Mouse (Mus musculus) heart, embryonic 12.5 days (tissue): ENCODE data around the gene Dock1. TPM values are rescaled to one million over a fixed set of nuclear protein-coding genes. Genes with fewer than 3 reads are reported as not detected.
A peak's percentile ranks its signal among the peaks of the same experiment; 100 is the strongest.

Experiments used
- ATAC-seq: fragments of 200-750 bp; cut with Nextera tagmentation; 2 replicates; pipeline ENCODE4 v1.8.0; 2017; ENCODE audit warnings: moderate TSS enrichment, moderate library complexity; ENCODE audit not compliant: insufficient number of reproducible peaks, low FRiP score
- H3K27ac ChIP-seq: fragments of 300-500 bp; sonication (generic); 2 replicates; pipeline ENCODE4 v1.5.1; 2016; ENCODE audit warnings: mild to moderate bottlenecking, moderate library complexity; ENCODE audit not compliant: poor library complexity, severe bottlenecking
- H3K27me3 ChIP-seq: fragments of 300-500 bp; sonication (generic); replicated peaks from 2 replicates; pipeline ENCODE4 v1.6.1; 2016; ENCODE audit warnings: mild to moderate bottlenecking, moderate library complexity
- H3K36me3 ChIP-seq: fragments of 300-500 bp; sonication (generic); 2 replicates; pipeline ENCODE4 v1.6.1; 2016; ENCODE audit warnings: mild to moderate bottlenecking, moderate library complexity
- H3K4me1 ChIP-seq: fragments of 300-500 bp; sonication (generic); replicated peaks from 2 replicates; pipeline ENCODE4 v1.6.1; 2016; ENCODE audit warnings: mild to moderate bottlenecking
- H3K4me2 ChIP-seq: fragments of 300-500 bp; sonication (generic); 2 replicates; pipeline ENCODE4 v1.6.1; 2016; ENCODE audit warnings: mild to moderate bottlenecking, moderate library complexity
- H3K4me3 ChIP-seq: fragments of 300-500 bp; sonication (generic); 2 replicates; pipeline ENCODE4 v1.5.1; 2016; ENCODE audit warnings: mild to moderate bottlenecking
- H3K9ac ChIP-seq: fragments of 300-500 bp; sonication (generic); 2 replicates; pipeline ENCODE4 v1.6.1; 2016; ENCODE audit warnings: mild to moderate bottlenecking, moderate library complexity
- H3K9me3 ChIP-seq: fragments of 300-500 bp; sonication (generic); replicated peaks from 2 replicates; pipeline ENCODE4 v1.6.1; 2016; ENCODE audit warnings: mild to moderate bottlenecking, moderate library complexity
- WGBS: fragments of 180-500 bp; shearing (Covaris S2); methylation state at CpG from one replicate; pipeline ENCODE4 v1.1.7; 2016; 5-methylcytosine and 5-hydroxymethylcytosine counted together
- polyA plus RNA-seq: library from polyadenylated mRNA; unstranded; fragments of >200 nt; fragmentation: Nextera tagmentation; extraction: Ambion mirVana; gene quantifications from 2 replicates; pipeline ENCODE4 v1.2.1, GENCODE M21; 2016

Dock1 gene
- polyA plus RNA-seq, 1 experiment from 2014 or later, result 31.9 TPM

DNA sequence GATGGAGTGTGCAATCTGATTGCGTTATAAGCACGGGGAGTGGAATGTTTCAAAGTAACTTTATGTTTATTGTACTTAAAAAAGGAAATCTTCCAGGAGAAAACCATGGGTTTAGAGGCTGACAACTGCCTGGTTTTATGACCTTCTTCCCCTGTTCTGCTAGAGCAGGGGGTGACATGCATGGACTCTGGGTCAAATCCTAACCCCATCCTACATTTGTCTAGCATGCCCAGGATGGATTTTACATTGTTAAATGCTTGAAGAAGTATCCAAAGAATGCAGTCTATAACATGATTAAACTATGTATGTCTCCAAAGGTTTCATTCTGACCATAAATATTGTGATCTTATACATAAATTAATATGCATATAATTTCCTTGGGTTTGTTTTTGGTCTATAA lies 229.0 kb downstream of the Dock1 start:
- H3K4me2 ChIP-seq, result no peak overlapping the region
- no peaks in the 10 kb centered on the region for H3K9me3 ChIP-seq
- H3K36me3 ChIP-seq, result peaks cover 7% of the 10 kb centered on the region; the same call in 1 of the 2 replicates
- no peaks in the 10 kb centered on the region for H3K27me3 ChIP-seq
- H3K9ac ChIP-seq, result no peak overlapping the region
- no peaks in the 10 kb centered on the region for H3K4me1 ChIP-seq
- H3K4me3 ChIP-seq, result no peak overlapping the region
- no peak for ATAC-seq
- WGBS, result 89% methylated on average over 2 of the region's 2 CpGs
- H3K27ac ChIP-seq, result no peak overlapping the region

GRCm38 (mm10) chr7:134901992-134902391 lies 231.5 kb downstream of the Dock1 start:
- peaks cover 7% of the 10 kb centered on the region; the same call in 1 of the 2 replicates for H3K36me3 ChIP-seq
- no peak for ATAC-seq
- H3K9me3 ChIP-seq, result no peaks in the 10 kb centered on the region
- H3K4me2 ChIP-seq, result no peak overlapping the region
- no peak overlapping the region for H3K4me3 ChIP-seq
- H3K4me1 ChIP-seq, result no peaks in the 10 kb centered on the region
- H3K9ac ChIP-seq, result no peak overlapping the region
- H3K27me3 ChIP-seq, result no peaks in the 10 kb centered on the region
- H3K27ac ChIP-seq, result no peak overlapping the region
- WGBS, result 90% methylated on average over 2 of the region's 2 CpGs

DNA sequence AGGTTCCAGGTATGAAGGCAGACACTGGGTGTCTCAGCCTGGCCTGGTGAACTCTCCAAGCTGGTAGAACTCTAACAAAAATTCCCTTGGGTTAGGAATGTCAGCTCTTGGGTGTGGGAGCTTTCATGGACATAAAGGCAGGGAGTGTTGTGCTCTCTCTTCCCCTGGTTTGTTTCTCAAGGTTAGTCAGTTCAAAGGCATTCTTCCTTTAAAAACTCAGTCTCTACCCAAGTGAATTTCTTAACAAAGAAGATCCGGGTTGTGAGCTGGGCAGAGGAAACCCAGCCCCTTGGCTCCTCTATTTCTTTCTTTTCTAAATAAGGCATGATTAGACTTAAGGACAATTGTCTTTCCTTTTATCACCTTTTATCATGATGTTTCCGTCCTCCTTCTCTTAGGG lies 261.4 kb downstream of the Dock1 start:
- H3K4me2 ChIP-seq, result no peak overlapping the region
- peaks cover 16% of the 10 kb centered on the region for H3K27me3 ChIP-seq
- H3K4me3 ChIP-seq, result no peak overlapping the region
- H3K36me3 ChIP-seq, result no peaks in the 10 kb centered on the region
- no peaks in the 10 kb centered on the region for H3K9me3 ChIP-seq
- 58% methylated on average over 2 of the region's 2 CpGs for WGBS
- H3K9ac ChIP-seq, result no peak overlapping the region
- H3K27ac ChIP-seq, result no peak overlapping the region
- 0 out of 2 replicates have a peak, but pooled peaks cover 6% of the 10 kb centered on the region for H3K4me1 ChIP-seq
- ATAC-seq, result no peak

- no peaks in the 10 kb centered on the region for H3K9me3 ChIP-seq
- H3K27ac ChIP-seq, result no peak overlapping the region
- H3K4me2 ChIP-seq, result peak overlapping the region; percentile 99
- peak overlapping the region; percentile 55 for H3K4me3 ChIP-seq
- peaks cover 46% of the 10 kb centered on the region for H3K27me3 ChIP-seq
- WGBS, result 1% methylated on average over 37 of the region's 37 CpGs
- peaks cover 22% of the 10 kb centered on the region; the same call in 1 of the 2 replicates for H3K4me1 ChIP-seq
- peak overlapping the region; percentile 66 for H3K9ac ChIP-seq
- no peaks in the 10 kb centered on the region for H3K36me3 ChIP-seq
- peak; percentile 43 for ATAC-seq
Observed at GRCm38 (mm10) chr7:134937471-134937926, 267.0 kb downstream of the Dock1 start.

- WGBS, result under 1% methylated on average over 28 of the region's 71 CpGs
- H3K9me3 ChIP-seq, result no peaks in the 10 kb centered on the region
- H3K4me3 ChIP-seq, result peak within 1 kb of the TSS; percentile 55
- no peaks in the 10 kb centered on the region for H3K36me3 ChIP-seq
- peak; percentile 70 for ATAC-seq
- peak within 1 kb of the TSS; percentile 99 for H3K4me2 ChIP-seq
- peaks cover 46% of the 10 kb centered on the region for H3K27me3 ChIP-seq
- H3K9ac ChIP-seq, result peak within 1 kb of the TSS; percentile 66
- peaks cover 22% of the 10 kb centered on the region; the same call in 1 of the 2 replicates for H3K4me1 ChIP-seq
- no peak within 1 kb of the TSS for H3K27ac ChIP-seq
Observed at GRCm38 (mm10) chr7:134937927-134938609, 267.6 kb downstream of the Dock1 start, which contains the start of gene Fam196a. Gene Fam196a (minus strand): TSS chr7:134938430.

DNA sequence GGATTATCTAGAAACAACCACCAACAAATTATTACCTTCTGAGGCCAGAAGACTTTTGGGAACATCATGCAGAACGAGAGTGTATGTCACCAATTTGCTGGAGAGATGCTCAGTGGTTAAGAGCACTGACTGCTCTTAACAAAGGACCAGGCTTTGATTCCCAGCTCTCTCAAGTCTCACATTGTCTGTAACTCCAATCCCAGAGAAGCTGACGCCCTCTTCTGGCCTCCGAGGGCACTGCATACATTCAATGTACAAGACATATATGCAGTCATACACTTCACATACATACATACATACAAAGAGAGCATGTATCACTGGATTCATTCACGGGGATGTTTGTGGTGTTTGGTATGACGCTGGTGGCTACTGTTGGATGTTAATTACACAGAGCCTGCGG lies 271.4 kb downstream of the Dock1 start:
- ATAC-seq, result no peak
- Histone ChIP-seq H3K4me2 (no peak overlapping the region), H3K9me3 (no peaks in the 10 kb centered on the region), H3K27ac (no peak overlapping the region), H3K27me3 (peaks cover 30% of the 10 kb centered on the region), H3K36me3 (no peaks in the 10 kb centered on the region), H3K4me3 (no peak overlapping the region), H3K4me1 (peaks cover 25% of the 10 kb centered on the region), H3K9ac (no peak overlapping the region)
- 88% methylated on average over 6 of the region's 6 CpGs for WGBS

DNA sequence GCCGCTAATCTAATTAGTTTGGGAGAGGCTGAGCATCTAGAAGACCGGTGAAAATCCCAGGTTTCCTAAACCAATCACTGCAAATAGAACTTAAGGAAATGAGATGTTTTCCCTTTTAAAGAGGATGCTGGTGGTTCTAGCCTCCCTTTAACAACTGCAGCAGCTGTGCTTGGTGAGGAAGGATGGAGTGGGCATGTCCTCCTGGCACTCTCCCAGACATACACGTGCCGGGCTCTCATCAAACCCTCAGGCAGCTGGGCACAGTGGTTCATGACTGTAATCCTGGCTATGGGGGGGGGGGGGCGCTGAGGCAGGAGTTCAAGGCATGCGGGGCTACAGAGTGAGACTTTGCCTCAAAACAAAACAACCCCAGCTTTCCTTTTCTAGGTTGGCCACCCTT lies 272.6 kb downstream of the Dock1 start:
- H3K36me3 ChIP-seq, result no peaks in the 10 kb centered on the region
- 71% methylated on average over 6 of the region's 6 CpGs for WGBS

DNA sequence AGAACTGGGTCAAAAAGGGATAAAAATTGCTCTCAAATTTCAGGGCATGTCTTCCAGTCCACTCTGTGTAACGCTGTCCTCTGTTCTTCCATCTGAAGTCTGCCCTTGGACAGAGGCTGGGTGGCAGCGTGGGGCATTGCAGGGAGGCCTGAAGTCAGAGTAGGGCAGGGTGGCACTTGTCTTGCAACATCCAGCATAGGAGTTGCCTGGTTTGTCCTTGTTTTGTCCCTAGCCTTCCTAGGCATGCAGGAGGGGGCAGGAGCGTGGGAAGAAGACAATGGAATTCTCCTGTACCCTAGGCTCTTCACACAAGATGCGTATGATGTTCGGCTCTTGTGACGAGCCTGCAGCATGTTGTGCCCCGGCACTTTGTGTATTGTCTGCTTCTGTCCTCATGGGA lies 273.2 kb downstream of the Dock1 start:
- H3K4me2 ChIP-seq, result no peak overlapping the region
- H3K4me3 ChIP-seq, result no peak overlapping the region
- peaks cover 11% of the 10 kb centered on the region for H3K4me1 ChIP-seq
- no peak overlapping the region for H3K27ac ChIP-seq
- H3K27me3 ChIP-seq, result peaks cover 12% of the 10 kb centered on the region
- H3K9me3 ChIP-seq, result no peaks in the 10 kb centered on the region
- no peak overlapping the region for H3K9ac ChIP-seq
- 56% methylated on average over 7 of the region's 7 CpGs for WGBS
- no peak for ATAC-seq
- H3K36me3 ChIP-seq, result no peaks in the 10 kb centered on the region

More for the DNA sequence above, 272.6 kb downstream of the Dock1 start:
- Histone ChIP-seq H3K9ac (no peak overlapping the region), H3K4me3 (no peak overlapping the region), H3K9me3 (no peaks in the 10 kb centered on the region), H3K4me1 (peaks cover 16% of the 10 kb centered on the region), H3K27ac (no peak overlapping the region), H3K4me2 (no peak overlapping the region), H3K27me3 (peaks cover 19% of the 10 kb centered on the region)
- no peak for ATAC-seq

GRCm38 (mm10) chr7:134945925-134946716 lies 275.7 kb downstream of the Dock1 start:
- Histone ChIP-seq H3K9ac (no peak overlapping the region), H3K27ac (no peak overlapping the region), H3K4me3 (no peak overlapping the region), H3K27me3 (no peaks in the 10 kb centered on the region), H3K4me1 (peaks cover 7% of the 10 kb centered on the region; the same call in 1 of the 2 replicates), H3K36me3 (no peaks in the 10 kb centered on the region), H3K4me2 (no peak overlapping the region), H3K9me3 (no peaks in the 10 kb centered on the region)
- ATAC-seq, result no peak
- 80% methylated on average over 7 of the region's 7 CpGs for WGBS

- Histone ChIP-seq H3K4me3 (no peak overlapping the region), H3K9me3 (0 out of 2 replicates have a peak, but pooled peaks cover 4% of the 10 kb centered on the region), H3K4me1 (no peaks in the 10 kb centered on the region), H3K36me3 (no peaks in the 10 kb centered on the region), H3K4me2 (no peak overlapping the region), H3K27ac (no peak overlapping the region), H3K27me3 (no peaks in the 10 kb centered on the region), H3K9ac (no peak overlapping the region)
- ATAC-seq, result no peak
- 89% methylated on average over 6 of the region's 6 CpGs for WGBS
Observed at GRCm38 (mm10) chr7:134959086-134959485, 288.6 kb downstream of the Dock1 start.

GRCm38 (mm10) chr7:134960871-134961270 lies 290.4 kb downstream of the Dock1 start:
- H3K4me2 ChIP-seq, result no peak overlapping the region
- no peak overlapping the region for H3K9ac ChIP-seq
- 62% methylated on average over 4 of the region's 4 CpGs for WGBS
- 0 out of 2 replicates have a peak, but pooled peaks cover 4% of the 10 kb centered on the region for H3K9me3 ChIP-seq
- H3K4me1 ChIP-seq, result no peaks in the 10 kb centered on the region
- no peak overlapping the region for H3K27ac ChIP-seq
- ATAC-seq, result no peak
- H3K4me3 ChIP-seq, result no peak overlapping the region
- H3K36me3 ChIP-seq, result no peaks in the 10 kb centered on the region
- H3K27me3 ChIP-seq, result no peaks in the 10 kb centered on the region
